Mouse (Mus musculus) MEL (cell line): ENCODE data around the gene Zfp446.

ENCODE experiments used
- CHD2 ChIP-seq: IDR thresholded peaks from 2 replicates; pipeline ENCODE4 v1.6.1; 2011; ENCODE audit warnings: low read length, improper control_type of control experiment
- CTCF ChIP-seq, 3 experiments: IDR thresholded peaks in 2 of 3; conservative IDR thresholded peaks in 1 of 3; 2 replicates each; pipeline ENCODE4 v1.5.1; 2011 to 2012; ENCODE audit warnings: low read length in 3 of 3, low read depth in 2 of 3, mild to moderate bottlenecking in 2 of 3, improper control_type of control experiment in 1 of 3, inconsistent platforms in 1 of 3, mixed read lengths in 1 of 3, moderate library complexity in 1 of 3; ENCODE audit not compliant: control insufficient read depth in 1 of 3, insufficient read depth in 1 of 3, poor library complexity in 1 of 3, severe bottlenecking in 1 of 3
- E2F4 ChIP-seq: IDR thresholded peaks from 2 replicates; pipeline ENCODE4 v1.6.1; 2011; ENCODE audit warnings: low read depth, low read length, improper control_type of control experiment, borderline replicate concordance
- EP300 ChIP-seq, 2 experiments: IDR thresholded peaks; 2 replicates each; pipeline ENCODE4 v1.6.1; 2011; ENCODE audit warnings: improper control_type of control experiment in 2 of 2, low read length in 2 of 2, low read depth in 1 of 2, mild to moderate bottlenecking in 1 of 2
- HCFC1 ChIP-seq: IDR thresholded peaks from 2 replicates; pipeline ENCODE4 v1.6.1; 2012; ENCODE audit warnings: low read depth, mild to moderate bottlenecking, inconsistent platforms, low read length, improper control_type of control experiment, moderate library complexity
- MAX ChIP-seq: IDR thresholded peaks from 2 replicates; pipeline ENCODE4 v1.6.1; 2011; ENCODE audit warnings: low read length, improper control_type of control experiment
- POLR2A ChIP-seq, 2 experiments: IDR thresholded peaks; 2 replicates each; pipeline ENCODE4 v1.6.1; 2011 to 2012; ENCODE audit warnings: low read length in 2 of 2, mild to moderate bottlenecking in 2 of 2, control low read depth in 1 of 2, improper control_type of control experiment in 1 of 2, low read depth in 1 of 2, moderate library complexity in 1 of 2; ENCODE audit not compliant: control insufficient read depth in 1 of 2, insufficient read depth in 1 of 2, poor library complexity in 1 of 2
- USF1 ChIP-seq: IDR thresholded peaks from 2 replicates; pipeline ENCODE4 v1.6.1; 2014; ENCODE audit warnings: low read depth, mild to moderate bottlenecking, inconsistent platforms, low read length, improper control_type of control experiment, moderate library complexity
- USF2 ChIP-seq, 2 experiments: IDR thresholded peaks; 2 replicates each; pipeline ENCODE4 v1.6.1; 2011 to 2012; ENCODE audit warnings: improper control_type of control experiment in 2 of 2, low read length in 2 of 2, borderline replicate concordance in 1 of 2, inconsistent platforms in 1 of 2, low read depth in 1 of 2, mild to moderate bottlenecking in 1 of 2; ENCODE audit not compliant: insufficient read depth in 1 of 2
- ZC3H11A ChIP-seq: IDR thresholded peaks from 2 replicates; pipeline ENCODE4 v1.6.1; 2012; ENCODE audit warnings: low read depth, mild to moderate bottlenecking, inconsistent platforms, low read length, improper control_type of control experiment
- ZKSCAN1 ChIP-seq: IDR thresholded peaks from 2 replicates; pipeline ENCODE4 v1.6.1; 2012; ENCODE audit warnings: low read depth, mild to moderate bottlenecking, inconsistent platforms, low read length, improper control_type of control experiment, moderate library complexity

DNA sequence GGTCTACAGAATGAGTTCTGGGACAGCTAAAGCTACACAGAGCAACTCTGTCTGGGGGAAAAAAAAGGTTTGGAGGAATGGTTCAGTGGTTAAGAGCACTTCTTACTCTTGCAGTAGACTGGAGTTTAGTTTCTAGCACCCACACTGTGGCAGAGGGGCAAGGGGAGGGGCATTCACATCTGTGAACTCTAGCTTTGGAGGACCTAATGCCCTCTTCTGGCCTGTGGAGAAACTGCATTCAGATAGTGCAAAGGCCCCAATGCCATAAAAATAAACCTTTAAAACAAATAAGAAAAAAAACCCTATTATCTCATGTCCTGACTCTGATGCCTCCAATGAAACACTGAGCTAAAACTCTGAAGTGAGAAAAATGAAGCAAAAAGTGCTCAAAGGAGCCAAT lies 34.2 kb upstream of the Zfp446 start:
- TF ChIP-seq POLR2A (IDR thresholded peaks at IDR 0.05; ENCODE audit: control insufficient read depth in 1 of 2, insufficient read depth in 1 of 2, low read depth in 1 of 2, low read length in 2 of 2, poor library complexity in 1 of 2) (no peak), CHD2 (no peak), EP300 (IDR thresholded peaks at IDR 0.05; ENCODE audit: low read depth in 1 of 2, low read length in 2 of 2) (no peak), CTCF (IDR thresholded peaks at IDR 0.05 in 2 of 3, conservative IDR thresholded peaks at IDR 0.05 in 1 of 3; ENCODE audit: control insufficient read depth in 1 of 3, insufficient read depth in 1 of 3, low read depth in 2 of 3, low read length in 3 of 3, poor library complexity in 1 of 3, severe bottlenecking in 1 of 3) (peak; percentile 42 to 64 (median 59)), USF2 (IDR thresholded peaks at IDR 0.05; ENCODE audit: borderline replicate concordance in 1 of 2, insufficient read depth in 1 of 2, low read depth in 1 of 2, low read length in 2 of 2) (no peak), ZC3H11A (no peak; the same call in 1 of the 2 replicates), HCFC1 (0 out of 2 replicates have a peak, but pooled peaks have one; percentile 28), ZKSCAN1 (no peak), USF1 (no peak), E2F4 (no peak), MAX (no peak)
